Mouse (Mus musculus): ENCODE measurements around the gene Cdh4. TPM values are rescaled to one million over a fixed set of nuclear protein-coding genes. Genes with fewer than 3 reads are reported as not detected.

The Cdh4 gene
- polyA plus RNA-seq (2015; fragmentation: Nextera tagmentation; extraction: Ambion mirVana): 60.1 and 63.4 TPM in 2 replicates

GRCm38 (mm10) chr2:179442191-179442540 is at the start of gene Cdh4:
TSS of gene Cdh4 (plus strand) at chr2:179442431.
- H3K4me2 ChIP-seq (ENCODE audit: low read length): peak within 1 kb of the TSS; percentile 96
- 0% methylated on average over 30 of the region's 40 CpGs for WGBS
- no peaks in the 10 kb centered on the region; the same call in 1 of the 2 replicates for H3K27me3 ChIP-seq (ENCODE audit: control insufficient read depth, insufficient read depth, low read depth, low read length)
- no peaks in the 10 kb centered on the region for H3K9me3 ChIP-seq (replicated peaks; ENCODE audit: control insufficient read depth, low read length, poor library complexity, severe bottlenecking)
- H3K27ac ChIP-seq (ENCODE audit: low read length): peak within 1 kb of the TSS; percentile 88
- peak within 1 kb of the TSS; percentile 86 for H3K9ac ChIP-seq (ENCODE audit: low read depth, low read length)
- H3K36me3 ChIP-seq (ENCODE audit: control insufficient read depth, insufficient read depth, low read length): no peaks in the 10 kb centered on the region
- peak within 1 kb of the TSS; percentile 86 for H3K4me3 ChIP-seq (ENCODE audit: low read depth, low read length)
- peak; percentile 83 for ATAC-seq
- H3K4me1 ChIP-seq (ENCODE audit: control insufficient read depth, insufficient read depth, low read length): peaks cover 23% of the 10 kb centered on the region

- 53% methylated on average over 5 of the region's 5 CpGs for WGBS
- ATAC-seq: no peak
Measured at GRCm38 (mm10) chr2:179395442-179395841, 46.8 kb upstream of the Cdh4 start.

GRCm38 (mm10) chr2:179399645-179400249 is 42.5 kb upstream of the Cdh4 start:
- whole genome bisulfite sequencing: 54% methylated on average over 14 of the region's 14 CpGs
- no peaks in the 10 kb centered on the region for H3K9me3 ChIP-seq (replicated peaks; ENCODE audit: control insufficient read depth, low read length, poor library complexity, severe bottlenecking)
- ATAC-seq: peak; percentile 85
- H3K27ac ChIP-seq (ENCODE audit: low read length): no peak overlapping the region
- H3K36me3 ChIP-seq (ENCODE audit: control insufficient read depth, insufficient read depth, low read length): no peaks in the 10 kb centered on the region
- no peak overlapping the region for H3K4me2 ChIP-seq (ENCODE audit: low read length)
- no peak overlapping the region for H3K9ac ChIP-seq (ENCODE audit: low read depth, low read length)
- H3K4me1 ChIP-seq (ENCODE audit: control insufficient read depth, insufficient read depth, low read length): no peaks in the 10 kb centered on the region
- H3K4me3 ChIP-seq (ENCODE audit: low read depth, low read length): no peak overlapping the region
- H3K27me3 ChIP-seq (ENCODE audit: control insufficient read depth, insufficient read depth, low read depth, low read length): no peaks in the 10 kb centered on the region

More at GRCm38 (mm10) chr2:179395442-179395841, 46.8 kb upstream of the Cdh4 start:
- Histone ChIP-seq H3K27ac (ENCODE audit: low read length) (no peak overlapping the region), H3K9ac (ENCODE audit: low read depth, low read length) (no peak overlapping the region), H3K4me1 (ENCODE audit: control insufficient read depth, insufficient read depth, low read length) (no peaks in the 10 kb centered on the region), H3K4me2 (ENCODE audit: low read length) (no peak overlapping the region), H3K36me3 (ENCODE audit: control insufficient read depth, insufficient read depth, low read length) (no peaks in the 10 kb centered on the region), H3K27me3 (ENCODE audit: control insufficient read depth, insufficient read depth, low read depth, low read length) (no peaks in the 10 kb centered on the region), H3K4me3 (ENCODE audit: low read depth, low read length) (no peak overlapping the region), H3K9me3 (replicated peaks; ENCODE audit: control insufficient read depth, low read length, poor library complexity, severe bottlenecking) (no peaks in the 10 kb centered on the region)

- no peaks in the 10 kb centered on the region for H3K9me3 ChIP-seq (replicated peaks; ENCODE audit: control insufficient read depth, low read length, poor library complexity, severe bottlenecking)
- no peak overlapping the region for H3K9ac ChIP-seq (ENCODE audit: low read depth, low read length)
- H3K4me3 ChIP-seq (ENCODE audit: low read depth, low read length): no peak overlapping the region
- H3K27me3 ChIP-seq (ENCODE audit: control insufficient read depth, insufficient read depth, low read depth, low read length): no peaks in the 10 kb centered on the region
- no peak overlapping the region for H3K27ac ChIP-seq (ENCODE audit: low read length)
- H3K36me3 ChIP-seq (ENCODE audit: control insufficient read depth, insufficient read depth, low read length): no peaks in the 10 kb centered on the region
- no peak overlapping the region for H3K4me2 ChIP-seq (ENCODE audit: low read length)
- WGBS: 73% methylated on average over 8 of the region's 8 CpGs
- no peaks in the 10 kb centered on the region for H3K4me1 ChIP-seq (ENCODE audit: control insufficient read depth, insufficient read depth, low read length)
- no peak for ATAC-seq
Measured at GRCm38 (mm10) chr2:179410866-179411561, 31.2 kb upstream of the Cdh4 start.

- 49% methylated on average over 2 of the region's 2 CpGs for WGBS
- H3K9ac ChIP-seq (ENCODE audit: low read depth, low read length): no peak overlapping the region
- H3K9me3 ChIP-seq (replicated peaks; ENCODE audit: control insufficient read depth, low read length, poor library complexity, severe bottlenecking): no peaks in the 10 kb centered on the region
- no peaks in the 10 kb centered on the region for H3K36me3 ChIP-seq (ENCODE audit: control insufficient read depth, insufficient read depth, low read length)
- no peak overlapping the region for H3K27ac ChIP-seq (ENCODE audit: low read length)
- no peak overlapping the region for H3K4me3 ChIP-seq (ENCODE audit: low read depth, low read length)
- no peak for ATAC-seq
- no peaks in the 10 kb centered on the region for H3K4me1 ChIP-seq (ENCODE audit: control insufficient read depth, insufficient read depth, low read length)
- H3K27me3 ChIP-seq (ENCODE audit: control insufficient read depth, insufficient read depth, low read depth, low read length): no peaks in the 10 kb centered on the region; the same call in 1 of the 2 replicates
- no peak overlapping the region for H3K4me2 ChIP-seq (ENCODE audit: low read length)
Measured at GRCm38 (mm10) chr2:179412966-179413365, 29.3 kb upstream of the Cdh4 start.

GRCm38 (mm10) chr2:179414253-179414652 is 28.0 kb upstream of the Cdh4 start:
- Histone ChIP-seq H3K4me1 (ENCODE audit: control insufficient read depth, insufficient read depth, low read length) (no peaks in the 10 kb centered on the region), H3K36me3 (ENCODE audit: control insufficient read depth, insufficient read depth, low read length) (no peaks in the 10 kb centered on the region), H3K27ac (ENCODE audit: low read length) (no peak overlapping the region), H3K4me3 (ENCODE audit: low read depth, low read length) (no peak overlapping the region), H3K9me3 (replicated peaks; ENCODE audit: control insufficient read depth, low read length, poor library complexity, severe bottlenecking) (no peaks in the 10 kb centered on the region), H3K27me3 (ENCODE audit: control insufficient read depth, insufficient read depth, low read depth, low read length) (no peaks in the 10 kb centered on the region; the same call in 1 of the 2 replicates), H3K4me2 (ENCODE audit: low read length) (no peak overlapping the region), H3K9ac (ENCODE audit: low read depth, low read length) (no peak overlapping the region)
- no peak for ATAC-seq
- WGBS: 36% methylated on average over 11 of the region's 11 CpGs

- H3K4me3 ChIP-seq (ENCODE audit: low read depth, low read length): no peak overlapping the region
- H3K36me3 ChIP-seq (ENCODE audit: control insufficient read depth, insufficient read depth, low read length): no peaks in the 10 kb centered on the region
- no peak overlapping the region for H3K9ac ChIP-seq (ENCODE audit: low read depth, low read length)
- ATAC-seq: no peak
- no peaks in the 10 kb centered on the region for H3K9me3 ChIP-seq (replicated peaks; ENCODE audit: control insufficient read depth, low read length, poor library complexity, severe bottlenecking)
- no peak overlapping the region for H3K4me2 ChIP-seq (ENCODE audit: low read length)
- no peak overlapping the region for H3K27ac ChIP-seq (ENCODE audit: low read length)
- H3K4me1 ChIP-seq (ENCODE audit: control insufficient read depth, insufficient read depth, low read length): no peaks in the 10 kb centered on the region
- WGBS: 92% methylated on average over 9 of the region's 9 CpGs
- H3K27me3 ChIP-seq (ENCODE audit: control insufficient read depth, insufficient read depth, low read depth, low read length): no peaks in the 10 kb centered on the region; the same call in 1 of the 2 replicates
Measured at GRCm38 (mm10) chr2:179414704-179415103, 27.5 kb upstream of the Cdh4 start.

- H3K4me3 ChIP-seq (ENCODE audit: low read depth, low read length): no peak overlapping the region
- no peaks in the 10 kb centered on the region for H3K36me3 ChIP-seq (ENCODE audit: control insufficient read depth, insufficient read depth, low read length)
- 83% methylated on average over 8 of the region's 8 CpGs for WGBS
- H3K27ac ChIP-seq (ENCODE audit: low read length): no peak overlapping the region
- H3K4me1 ChIP-seq (ENCODE audit: control insufficient read depth, insufficient read depth, low read length): no peaks in the 10 kb centered on the region
- no peak overlapping the region for H3K9ac ChIP-seq (ENCODE audit: low read depth, low read length)
- no peak overlapping the region for H3K4me2 ChIP-seq (ENCODE audit: low read length)
- ATAC-seq: no peak
- H3K9me3 ChIP-seq (replicated peaks; ENCODE audit: control insufficient read depth, low read length, poor library complexity, severe bottlenecking): no peaks in the 10 kb centered on the region
- H3K27me3 ChIP-seq (ENCODE audit: control insufficient read depth, insufficient read depth, low read depth, low read length): no peaks in the 10 kb centered on the region; the same call in 1 of the 2 replicates
Measured at GRCm38 (mm10) chr2:179415892-179416403, 26.3 kb upstream of the Cdh4 start.

- H3K9me3 ChIP-seq (replicated peaks; ENCODE audit: control insufficient read depth, low read length, poor library complexity, severe bottlenecking): no peaks in the 10 kb centered on the region
- ATAC-seq: no peak
- H3K4me1 ChIP-seq (ENCODE audit: control insufficient read depth, insufficient read depth, low read length): no peaks in the 10 kb centered on the region
- no peak overlapping the region for H3K4me3 ChIP-seq (ENCODE audit: low read depth, low read length)
- H3K27ac ChIP-seq (ENCODE audit: low read length): no peak overlapping the region
- H3K9ac ChIP-seq (ENCODE audit: low read depth, low read length): no peak overlapping the region
- no peaks in the 10 kb centered on the region for H3K36me3 ChIP-seq (ENCODE audit: control insufficient read depth, insufficient read depth, low read length)
- H3K4me2 ChIP-seq (ENCODE audit: low read length): no peak overlapping the region
- no peaks in the 10 kb centered on the region; the same call in 1 of the 2 replicates for H3K27me3 ChIP-seq (ENCODE audit: control insufficient read depth, insufficient read depth, low read depth, low read length)
- WGBS: 73% methylated on average over 16 of the region's 16 CpGs
Measured at GRCm38 (mm10) chr2:179416587-179417227, 25.5 kb upstream of the Cdh4 start.
